Mouse (Mus musculus): ENCODE measurements at regions not wholly inside any gene's neighbourhood (a gene's known extent, or its start where the extent isn't known, plus 50 kb on each side); places are given as distances from the start of the nearest gene placed in this dataset.

- Histone ChIP-seq H3K4me1 (ENCODE audit: control insufficient read depth, insufficient read depth, low read length) (no peaks in the 10 kb centered on the region), H3K36me3 (ENCODE audit: control insufficient read depth, insufficient read depth, low read length) (no peaks in the 10 kb centered on the region), H3K4me3 (replicated peaks; ENCODE audit: low read length) (no peak overlapping the region), H3K9ac (ENCODE audit: low read length) (no peak overlapping the region), H3K27ac (ENCODE audit: low read length) (no peak overlapping the region), H3K9me3 (replicated peaks; ENCODE audit: control insufficient read depth, low read length) (no peaks in the 10 kb centered on the region), H3K4me2 (ENCODE audit: low read depth, low read length) (no peak overlapping the region), H3K27me3 (ENCODE audit: control insufficient read depth, insufficient read depth, low read length) (no peaks in the 10 kb centered on the region)
- 74% methylated on average over 5 of the region's 5 CpGs for WGBS
- no peak for ATAC-seq (ENCODE audit: insufficient read depth, low FRiP score)
Measured at GRCm38 (mm10) chr16:51650100-51650499, 380.9 kb upstream of the Cblb start.

- ATAC-seq (ENCODE audit: insufficient read depth, low FRiP score): no peak
- Histone ChIP-seq H3K4me3 (replicated peaks; ENCODE audit: low read length) (no peak overlapping the region), H3K4me2 (ENCODE audit: low read depth, low read length) (no peak overlapping the region), H3K9me3 (replicated peaks; ENCODE audit: control insufficient read depth, low read length) (no peaks in the 10 kb centered on the region), H3K9ac (ENCODE audit: low read length) (no peak overlapping the region), H3K27me3 (ENCODE audit: control insufficient read depth, insufficient read depth, low read length) (no peaks in the 10 kb centered on the region), H3K4me1 (ENCODE audit: control insufficient read depth, insufficient read depth, low read length) (no peaks in the 10 kb centered on the region), H3K36me3 (ENCODE audit: control insufficient read depth, insufficient read depth, low read length) (no peaks in the 10 kb centered on the region), H3K27ac (ENCODE audit: low read length) (no peak overlapping the region)
- WGBS: 86% methylated on average over 5 of the region's 5 CpGs
Measured at GRCm38 (mm10) chr16:51650683-51651082, 380.3 kb upstream of the Cblb start.

- no peak overlapping the region for H3K9ac ChIP-seq (ENCODE audit: low read length)
- ATAC-seq (ENCODE audit: insufficient read depth, low FRiP score): no peak
Measured at GRCm38 (mm10) chr16:51661693-51662092, 369.3 kb upstream of the Cblb start.

GRCm38 (mm10) chr16:51664325-51664724 is 366.7 kb upstream of the Cblb start:
- 87% methylated on average over 2 of the region's 2 CpGs for WGBS
- Histone ChIP-seq H3K36me3 (ENCODE audit: control insufficient read depth, insufficient read depth, low read length) (no peaks in the 10 kb centered on the region), H3K4me3 (replicated peaks; ENCODE audit: low read length) (no peak overlapping the region), H3K27ac (ENCODE audit: low read length) (no peak overlapping the region), H3K4me1 (ENCODE audit: control insufficient read depth, insufficient read depth, low read length) (no peaks in the 10 kb centered on the region), H3K9ac (ENCODE audit: low read length) (no peak overlapping the region), H3K4me2 (ENCODE audit: low read depth, low read length) (no peak overlapping the region), H3K27me3 (ENCODE audit: control insufficient read depth, insufficient read depth, low read length) (no peaks in the 10 kb centered on the region), H3K9me3 (replicated peaks; ENCODE audit: control insufficient read depth, low read length) (no peaks in the 10 kb centered on the region)
- ATAC-seq (ENCODE audit: insufficient read depth, low FRiP score): no peak

More at GRCm38 (mm10) chr16:51661693-51662092, 369.3 kb upstream of the Cblb start:
- no peaks in the 10 kb centered on the region for H3K9me3 ChIP-seq (replicated peaks; ENCODE audit: control insufficient read depth, low read length)
- no peak overlapping the region for H3K4me2 ChIP-seq (ENCODE audit: low read depth, low read length)
- no peaks in the 10 kb centered on the region for H3K36me3 ChIP-seq (ENCODE audit: control insufficient read depth, insufficient read depth, low read length)
- H3K4me1 ChIP-seq (ENCODE audit: control insufficient read depth, insufficient read depth, low read length): no peaks in the 10 kb centered on the region
- whole genome bisulfite sequencing: 85% methylated on average over 1 of the region's 1 CpGs
- H3K4me3 ChIP-seq (replicated peaks; ENCODE audit: low read length): no peak overlapping the region
- no peak overlapping the region for H3K27ac ChIP-seq (ENCODE audit: low read length)
- no peaks in the 10 kb centered on the region for H3K27me3 ChIP-seq (ENCODE audit: control insufficient read depth, insufficient read depth, low read length)

GRCm38 (mm10) chr16:51675101-51675500 is 355.9 kb upstream of the Cblb start:
- Histone ChIP-seq H3K27ac (ENCODE audit: low read length) (no peak overlapping the region), H3K4me2 (ENCODE audit: low read depth, low read length) (no peak overlapping the region), H3K36me3 (ENCODE audit: control insufficient read depth, insufficient read depth, low read length) (no peaks in the 10 kb centered on the region), H3K4me1 (ENCODE audit: control insufficient read depth, insufficient read depth, low read length) (no peaks in the 10 kb centered on the region), H3K4me3 (replicated peaks; ENCODE audit: low read length) (no peak overlapping the region), H3K9ac (ENCODE audit: low read length) (no peak overlapping the region), H3K9me3 (replicated peaks; ENCODE audit: control insufficient read depth, low read length) (no peaks in the 10 kb centered on the region), H3K27me3 (ENCODE audit: control insufficient read depth, insufficient read depth, low read length) (no peaks in the 10 kb centered on the region)
- 83% methylated on average over 3 of the region's 3 CpGs for WGBS
- ATAC-seq (ENCODE audit: insufficient read depth, low FRiP score): no peak

- Histone ChIP-seq H3K36me3 (ENCODE audit: control insufficient read depth, insufficient read depth, low read length) (no peaks in the 10 kb centered on the region), H3K9ac (ENCODE audit: low read length) (no peak overlapping the region), H3K27me3 (ENCODE audit: control insufficient read depth, insufficient read depth, low read length) (no peaks in the 10 kb centered on the region), H3K4me1 (ENCODE audit: control insufficient read depth, insufficient read depth, low read length) (no peaks in the 10 kb centered on the region), H3K9me3 (replicated peaks; ENCODE audit: control insufficient read depth, low read length) (no peaks in the 10 kb centered on the region), H3K4me3 (replicated peaks; ENCODE audit: low read length) (no peak overlapping the region), H3K4me2 (ENCODE audit: low read depth, low read length) (no peak overlapping the region), H3K27ac (ENCODE audit: low read length) (no peak overlapping the region)
- 20% methylated on average over 4 of the region's 4 CpGs for WGBS
- no peak for ATAC-seq (ENCODE audit: insufficient read depth, low FRiP score)
Measured at GRCm38 (mm10) chr16:51675988-51676387, 355.0 kb upstream of the Cblb start.

- Histone ChIP-seq H3K9me3 (replicated peaks; ENCODE audit: control insufficient read depth, low read length) (no peaks in the 10 kb centered on the region; the same call in 1 of the 2 replicates), H3K9ac (ENCODE audit: low read length) (no peak overlapping the region), H3K4me2 (ENCODE audit: low read depth, low read length) (no peak overlapping the region), H3K4me3 (replicated peaks; ENCODE audit: low read length) (no peak overlapping the region), H3K27me3 (ENCODE audit: control insufficient read depth, insufficient read depth, low read length) (no peaks in the 10 kb centered on the region), H3K4me1 (ENCODE audit: control insufficient read depth, insufficient read depth, low read length) (no peaks in the 10 kb centered on the region), H3K27ac (ENCODE audit: low read length) (no peak overlapping the region), H3K36me3 (ENCODE audit: control insufficient read depth, insufficient read depth, low read length) (no peaks in the 10 kb centered on the region)
- no peak for ATAC-seq (ENCODE audit: insufficient read depth, low FRiP score)
- 95% methylated on average over 3 of the region's 3 CpGs for WGBS
Measured at GRCm38 (mm10) chr16:51690861-51691260, 340.2 kb upstream of the Cblb start.

- Histone ChIP-seq H3K27me3 (ENCODE audit: control insufficient read depth, insufficient read depth, low read length) (no peaks in the 10 kb centered on the region), H3K4me1 (ENCODE audit: control insufficient read depth, insufficient read depth, low read length) (no peaks in the 10 kb centered on the region), H3K9me3 (replicated peaks; ENCODE audit: control insufficient read depth, low read length) (no peaks in the 10 kb centered on the region), H3K9ac (ENCODE audit: low read length) (no peak overlapping the region), H3K4me2 (ENCODE audit: low read depth, low read length) (no peak overlapping the region), H3K27ac (ENCODE audit: low read length) (no peak overlapping the region), H3K4me3 (replicated peaks; ENCODE audit: low read length) (no peak overlapping the region), H3K36me3 (ENCODE audit: control insufficient read depth, insufficient read depth, low read length) (no peaks in the 10 kb centered on the region)
- no peak for ATAC-seq (ENCODE audit: insufficient read depth, low FRiP score)
- WGBS: 71% methylated on average over 2 of the region's 2 CpGs
Measured at GRCm38 (mm10) chr16:51705026-51705425, 326.0 kb upstream of the Cblb start.

- Histone ChIP-seq H3K4me3 (replicated peaks; ENCODE audit: low read length) (no peak overlapping the region), H3K36me3 (ENCODE audit: control insufficient read depth, insufficient read depth, low read length) (no peaks in the 10 kb centered on the region), H3K4me2 (ENCODE audit: low read depth, low read length) (no peak overlapping the region), H3K27me3 (ENCODE audit: control insufficient read depth, insufficient read depth, low read length) (no peaks in the 10 kb centered on the region), H3K9ac (ENCODE audit: low read length) (no peak overlapping the region), H3K27ac (ENCODE audit: low read length) (no peak overlapping the region), H3K4me1 (ENCODE audit: control insufficient read depth, insufficient read depth, low read length) (no peaks in the 10 kb centered on the region), H3K9me3 (replicated peaks; ENCODE audit: control insufficient read depth, low read length) (no peaks in the 10 kb centered on the region)
- 69% methylated on average over 2 of the region's 2 CpGs for WGBS
- no peak for ATAC-seq (ENCODE audit: insufficient read depth, low FRiP score)
Measured at GRCm38 (mm10) chr16:51718695-51719094, 312.3 kb upstream of the Cblb start.

GRCm38 (mm10) chr16:51719637-51720036 is 311.4 kb upstream of the Cblb start:
- Histone ChIP-seq H3K4me3 (replicated peaks; ENCODE audit: low read length) (no peak overlapping the region), H3K27ac (ENCODE audit: low read length) (no peak overlapping the region), H3K4me1 (ENCODE audit: control insufficient read depth, insufficient read depth, low read length) (no peaks in the 10 kb centered on the region), H3K4me2 (ENCODE audit: low read depth, low read length) (no peak overlapping the region), H3K9ac (ENCODE audit: low read length) (no peak overlapping the region), H3K27me3 (ENCODE audit: control insufficient read depth, insufficient read depth, low read length) (no peaks in the 10 kb centered on the region), H3K36me3 (ENCODE audit: control insufficient read depth, insufficient read depth, low read length) (no peaks in the 10 kb centered on the region), H3K9me3 (replicated peaks; ENCODE audit: control insufficient read depth, low read length) (no peaks in the 10 kb centered on the region)
- no peak for ATAC-seq (ENCODE audit: insufficient read depth, low FRiP score)
- WGBS: 67% methylated on average over 2 of the region's 2 CpGs
